Mouse (Mus musculus) heart, postnatal 0 days (tissue): Measurements from ENCODE around the gene Cnst.

Source experiments
- CTCF ChIP-seq: IDR thresholded peaks from 2 replicates; pipeline ENCODE4 v1.5.1; 2016; ENCODE audit warnings: antibody characterized with exemption, control low read depth, low read depth
- EP300 ChIP-seq: IDR thresholded peaks from 2 replicates; pipeline ENCODE4 v1.6.1; 2016; ENCODE audit warnings: antibody characterized with exemption, low read depth

- TF ChIP-seq CTCF = no peak
- TF ChIP-seq EP300 = no peak
Measured at GRCm38 (mm10) chr1:179582021-179582433, 35.9 kb downstream of the Cnst start.
